Mouse (Mus musculus) Muller cell, postnatal 12 days (primary cell): ENCODE results near the gene Slc8b1.
"Not testable (repeated sequence)": the region's sequence is repeated elsewhere in the genome, so short reads cannot be mapped to it uniquely, and the experiment has no call there.

Experiments used
- DNase-seq: peaks from one replicate; pipeline ENCODE4 v3.0.0-alpha.2; 2015; ENCODE audit errors: inconsistent ontology term

Slc8b1 gene

DNA sequence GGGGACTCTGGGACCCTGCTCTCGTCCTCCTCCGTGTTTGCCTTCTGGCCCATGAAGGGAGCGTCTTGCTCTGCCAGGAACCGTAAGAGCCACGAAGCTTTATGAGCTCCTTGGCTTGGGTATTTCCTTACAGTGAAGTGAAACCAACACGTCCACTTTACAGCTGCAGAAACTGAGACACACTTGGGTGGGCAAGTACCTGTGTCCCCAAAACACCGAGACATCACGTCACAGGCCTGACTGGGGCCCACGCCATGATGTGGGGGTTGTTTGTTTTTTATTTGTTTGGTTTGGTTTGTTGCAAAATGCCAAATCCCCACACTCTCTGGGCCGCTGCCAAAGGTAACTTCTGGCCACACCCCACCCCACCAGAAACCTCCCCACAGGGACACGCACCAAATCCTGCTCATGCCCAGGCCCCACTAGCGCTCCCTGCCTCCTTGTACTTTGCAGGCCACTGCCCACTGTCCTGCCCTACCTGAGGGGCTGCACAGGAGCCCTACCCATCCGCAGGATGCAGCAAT is 15.2 kb upstream of the Slc8b1 start:
- no peak for DNase-seq

DNA sequence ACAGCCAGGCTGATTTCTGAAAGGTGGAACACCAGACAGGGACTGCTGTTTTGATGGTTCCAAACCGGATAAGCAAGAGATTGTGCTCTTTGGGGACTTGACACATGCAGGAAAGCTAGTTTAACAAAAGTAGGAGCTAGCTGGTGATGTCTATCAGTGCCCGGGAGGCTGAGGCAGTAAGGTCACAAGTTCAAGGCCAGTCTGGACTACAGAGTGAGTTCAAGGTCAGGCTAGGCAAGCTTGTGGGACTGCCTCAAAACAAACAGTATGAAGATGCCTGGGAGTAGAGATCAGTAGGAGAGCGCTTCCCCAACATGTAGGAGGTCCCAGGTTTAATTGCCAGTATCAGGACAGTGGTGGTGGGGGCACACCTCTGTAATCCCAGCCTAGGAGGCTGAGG is 13.9 kb upstream of the Slc8b1 start:
- DNase-seq, result no peak

- no peak for DNase-seq
These were observed 11.8 kb upstream of the Slc8b1 start for GRCm38 (mm10) chr5:120499202-120499601.

- not testable (repeated sequence) for DNase-seq
These were observed 10.4 kb upstream of the Slc8b1 start for GRCm38 (mm10) chr5:120500609-120501008.

GRCm38 (mm10) chr5:120502147-120502621 is 8.8 kb upstream of the Slc8b1 start:
- peak; percentile 42 for DNase-seq

DNA sequence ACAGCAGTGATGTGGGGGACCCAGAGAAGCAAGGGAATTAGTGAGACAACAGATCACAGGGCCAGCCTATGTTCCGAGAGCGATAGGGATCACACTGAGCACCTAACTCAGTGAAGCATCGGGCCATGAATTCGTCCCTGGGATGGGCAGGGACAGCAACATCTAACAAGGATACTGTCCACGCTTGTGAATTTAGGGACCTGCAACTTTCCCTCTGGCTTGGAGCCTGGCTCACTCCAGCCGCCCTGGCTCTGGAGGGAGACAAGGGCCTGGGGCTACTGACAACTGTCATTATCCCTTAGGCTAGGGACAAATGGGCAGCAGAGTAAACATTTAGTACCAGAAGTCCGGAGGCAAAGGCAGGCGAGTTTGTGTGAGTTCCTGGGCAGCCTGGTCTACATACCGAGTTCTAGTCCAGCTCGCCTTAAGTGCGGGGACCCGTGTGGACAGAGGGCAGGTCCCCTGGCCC is 8.3 kb upstream of the Slc8b1 start:
- DNase-seq, result peak; percentile 51

GRCm38 (mm10) chr5:120503144-120503795 is 7.7 kb upstream of the Slc8b1 start, which contains the start of gene Plbd2:
TSS of gene Plbd2 (minus strand) at chr5:120503625.
- DNase-seq, result peak; percentile 95

GRCm38 (mm10) chr5:120505368-120505767 is 5.6 kb upstream of the Slc8b1 start:
- peak; percentile 75 for DNase-seq

DNA sequence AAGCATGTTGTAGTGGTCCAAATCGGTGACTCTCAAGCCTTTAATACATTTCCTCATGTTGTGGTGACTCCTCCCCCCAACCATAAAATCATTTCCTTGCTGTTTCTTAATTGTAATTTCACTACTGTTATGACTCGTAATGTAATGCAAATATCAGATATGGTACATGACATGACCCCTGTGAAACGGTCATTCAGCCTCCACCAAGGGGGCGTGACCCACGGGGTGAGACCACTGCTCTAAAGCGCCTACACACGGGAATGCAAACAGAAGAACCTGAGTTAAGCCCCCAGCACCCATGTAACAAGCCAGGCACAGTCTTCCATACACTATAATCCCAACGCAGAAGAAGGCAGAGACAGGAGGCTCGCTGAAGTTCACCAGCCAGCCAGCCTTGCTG is 5.2 kb upstream of the Slc8b1 start:
- no peak for DNase-seq

DNA sequence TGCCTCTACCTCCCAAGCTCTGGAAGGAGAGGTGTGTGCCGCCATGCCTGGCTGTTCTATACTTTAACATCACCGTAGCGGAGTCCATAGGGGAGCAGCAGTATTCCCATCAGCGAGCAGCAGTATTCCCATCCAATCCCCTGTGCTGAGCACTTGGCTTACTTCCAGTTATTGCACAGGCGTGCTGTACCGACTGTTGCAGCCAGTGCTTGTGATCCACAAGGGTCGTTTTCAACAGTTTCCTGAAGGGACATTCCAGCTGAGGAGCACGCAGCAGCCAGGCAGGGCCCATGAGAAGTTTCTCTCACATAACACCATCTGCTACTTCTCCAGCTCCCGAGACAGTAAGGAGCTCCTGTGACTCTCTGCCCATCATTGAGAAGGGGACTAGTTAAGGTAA is 4.5 kb upstream of the Slc8b1 start:
- no peak for DNase-seq

DNA sequence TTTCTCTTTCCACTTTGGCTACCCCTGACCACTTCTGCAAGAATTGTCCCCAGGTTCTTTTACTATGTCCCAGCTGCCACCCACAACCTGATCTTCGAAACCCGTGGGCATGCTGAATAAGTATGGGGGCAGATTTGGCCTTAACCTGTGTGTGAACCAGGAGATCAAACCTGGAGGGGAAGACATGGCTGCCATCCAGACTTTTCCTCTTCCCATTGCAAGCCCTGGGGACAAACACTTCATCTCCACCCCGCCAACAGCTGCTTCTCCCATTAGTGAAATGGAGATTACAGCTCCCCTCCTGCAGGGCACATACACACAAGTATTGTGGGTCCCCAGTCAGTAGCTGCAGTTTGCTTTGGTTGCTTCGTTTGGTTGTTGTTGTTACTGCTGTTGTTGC is 3.7 kb upstream of the Slc8b1 start:
- no peak for DNase-seq

- DNase-seq, result no peak
These were observed 764 bp downstream of the Slc8b1 start for GRCm38 (mm10) chr5:120511643-120512220.

DNA sequence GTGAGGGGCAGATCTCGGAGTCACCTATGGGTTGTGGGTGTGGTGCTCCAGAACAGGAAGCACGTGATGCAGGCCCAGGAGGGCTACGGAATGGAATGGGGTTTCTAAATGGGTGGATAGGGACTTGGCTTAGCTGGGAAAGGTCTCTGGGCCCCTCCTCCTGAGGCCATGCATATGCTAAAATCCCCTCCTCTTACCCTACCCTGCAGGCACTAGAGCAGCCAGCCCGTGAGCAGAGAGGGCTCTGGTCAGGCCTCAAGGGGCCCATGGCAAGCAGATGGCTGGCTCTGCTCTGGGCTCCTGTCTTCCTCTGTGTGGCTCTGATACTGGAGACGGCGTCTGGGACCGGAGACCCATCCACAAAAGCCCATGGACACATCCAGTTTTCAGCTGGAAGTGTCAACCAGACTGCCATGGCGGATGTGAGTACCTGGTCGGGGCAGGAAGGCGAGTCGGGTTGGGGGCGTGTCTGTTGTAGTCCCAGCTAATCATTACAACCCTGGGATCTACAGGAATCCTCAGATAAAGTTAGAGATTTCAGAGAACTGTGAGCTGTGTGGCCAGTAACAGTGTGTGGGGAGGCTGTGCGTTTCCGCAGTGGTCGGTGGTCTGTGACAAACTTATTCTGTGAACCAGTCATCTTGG is 2.1 kb downstream of the Slc8b1 start:
- DNase-seq, result no peak

- peak; percentile 37 for DNase-seq
These were observed 3.2 kb downstream of the Slc8b1 start for GRCm38 (mm10) chr5:120514031-120514677.

DNA sequence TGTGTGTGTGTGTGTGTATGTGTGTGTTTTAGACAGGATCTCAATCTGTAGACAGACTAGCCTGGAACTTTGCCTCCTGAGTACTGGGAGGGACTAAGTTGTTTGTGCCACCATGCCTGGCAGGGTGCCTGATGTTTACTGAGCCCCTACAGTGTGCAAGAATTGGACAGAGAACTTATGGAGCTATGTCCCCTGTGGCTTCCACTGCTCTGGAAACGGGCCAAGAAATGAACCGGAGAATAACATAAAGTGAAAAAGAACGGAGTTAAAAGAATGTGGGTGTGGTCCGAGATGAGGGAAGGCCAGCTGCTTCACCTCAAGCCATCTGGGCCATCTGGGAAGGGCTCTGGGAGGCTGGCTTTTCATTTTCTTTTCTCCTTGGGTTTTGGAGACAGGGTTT is 3.8 kb downstream of the Slc8b1 start:
- peak; percentile 63 for DNase-seq

- no peak for DNase-seq
These were observed 4.5 kb downstream of the Slc8b1 start for GRCm38 (mm10) chr5:120515451-120515850.

DNA sequence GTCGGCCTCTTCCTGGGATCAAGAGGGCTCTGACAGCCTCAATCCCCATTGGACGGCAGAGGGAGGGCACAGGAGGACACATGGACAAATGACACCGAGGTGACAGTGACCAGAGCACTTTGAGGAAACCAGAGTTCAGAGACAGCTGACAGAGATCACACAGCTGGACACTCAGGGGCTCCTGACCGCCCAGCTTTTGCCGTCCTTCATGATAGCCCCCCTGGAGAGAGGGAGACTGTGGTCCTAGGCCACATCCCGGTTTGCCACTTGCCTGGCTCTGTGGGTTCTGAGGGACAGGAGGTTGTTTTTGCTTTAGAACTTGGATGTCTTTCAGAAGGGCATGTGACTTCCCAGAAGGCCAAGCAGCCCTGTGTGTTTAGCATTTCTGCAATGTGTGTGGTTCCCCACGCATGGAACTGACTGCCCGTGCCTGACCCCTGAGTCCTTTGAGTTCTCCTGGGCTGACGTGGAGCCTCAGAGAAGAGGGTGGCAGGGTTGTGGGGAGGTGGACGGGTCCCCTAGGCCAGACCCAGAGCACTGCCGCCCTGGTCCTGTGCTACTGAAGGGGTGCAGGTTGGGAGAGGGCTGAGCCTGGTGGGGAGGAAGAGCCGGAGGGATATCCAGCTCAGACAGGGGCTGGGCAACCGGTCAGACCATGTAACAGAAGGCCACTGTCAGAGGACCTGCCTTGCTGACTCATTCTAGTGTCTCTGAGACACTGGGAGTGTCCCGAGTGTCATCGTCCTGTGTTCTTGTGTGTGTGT is 5.4 kb downstream of the Slc8b1 start:
- DNase-seq, result peak; percentile 68

DNA sequence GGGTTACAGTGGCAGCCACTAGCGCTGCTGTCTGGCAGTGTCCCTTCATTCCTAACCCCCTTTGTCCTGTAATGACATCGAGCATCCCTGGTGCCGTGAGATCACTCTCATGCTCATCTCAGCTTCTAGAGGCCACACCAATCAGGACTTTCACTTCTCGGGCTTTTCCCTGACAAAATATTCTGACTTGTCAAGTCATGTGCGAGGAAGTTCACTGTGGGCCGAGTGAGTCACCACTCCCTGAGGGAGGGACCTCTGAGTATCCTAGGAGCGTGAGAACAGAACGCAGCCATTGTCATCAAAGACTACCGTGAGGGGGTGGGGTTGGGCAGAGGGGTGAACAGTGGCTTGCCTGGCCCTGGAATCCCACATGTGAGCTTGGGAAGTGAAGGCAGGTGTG is 6.6 kb downstream of the Slc8b1 start:
- DNase-seq, result peak; percentile 98

DNA sequence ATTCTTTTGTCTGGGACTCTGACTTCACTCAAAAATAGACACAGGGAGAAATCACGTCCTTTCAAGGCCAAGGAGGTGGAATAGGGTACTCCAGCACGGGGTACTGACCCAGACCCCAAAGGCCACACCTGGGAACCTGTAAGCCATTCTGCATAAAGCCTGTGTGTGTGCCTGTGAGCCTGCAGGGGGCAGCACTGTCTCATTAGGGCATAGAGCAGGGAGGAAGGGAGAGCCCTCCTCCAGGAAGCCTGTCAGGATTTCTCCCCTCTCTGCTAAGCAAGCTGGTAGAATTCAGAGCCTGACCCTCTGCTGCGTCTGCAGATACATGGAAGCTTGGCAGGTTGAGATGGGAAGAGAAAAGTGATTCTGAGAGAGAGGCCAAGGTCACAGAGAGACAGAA is 11.7 kb downstream of the Slc8b1 start:
- DNase-seq, result no peak

DNA sequence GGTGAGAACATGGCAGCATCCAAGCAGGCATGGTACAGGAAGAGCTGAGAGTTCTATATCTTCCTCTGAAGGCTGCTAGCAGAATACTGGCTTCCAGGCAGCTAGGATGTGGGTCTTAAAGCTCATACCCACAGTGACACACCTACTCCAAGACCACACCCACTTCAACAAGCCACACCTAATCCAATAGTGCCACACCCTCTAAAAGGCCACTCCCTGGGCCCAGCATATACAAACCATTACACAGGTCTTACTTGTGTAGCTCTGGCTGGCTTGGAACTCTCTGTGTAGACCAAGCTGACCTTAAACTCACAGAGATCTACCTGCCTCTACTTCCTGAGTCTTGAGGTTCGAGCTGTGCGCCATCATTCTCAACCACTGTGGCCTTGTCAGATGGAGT is 13.8 kb downstream of the Slc8b1 start:
- no peak for DNase-seq

DNA sequence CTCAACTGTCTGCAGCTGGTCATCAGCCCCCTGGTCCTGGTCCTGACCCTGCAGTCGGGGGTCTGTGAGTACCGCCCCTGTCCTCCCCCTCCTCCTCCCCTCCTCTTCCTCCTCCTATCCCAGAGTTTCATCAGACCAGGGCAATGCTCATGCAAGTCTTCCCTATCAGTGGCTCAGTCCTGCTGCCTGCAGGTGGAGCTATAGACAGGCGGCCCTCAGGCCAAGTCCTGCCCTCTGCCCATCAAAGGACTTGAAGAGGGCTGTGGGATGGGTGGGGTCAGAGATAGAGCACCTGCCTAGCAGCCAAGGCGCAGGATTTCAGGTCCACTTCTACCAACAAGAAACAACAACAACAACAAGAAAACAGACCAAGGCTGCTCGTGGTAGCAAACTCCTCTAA is 14.8 kb downstream of the Slc8b1 start:
- no peak for DNase-seq
